Mouse (Mus musculus) gonadal fat pad, adult 2 months (tissue): ENCODE results near the gene Lpp. TPM values are rescaled to one million over a fixed set of nuclear protein-coding genes. Genes with fewer than 3 reads are reported as not detected.

ENCODE experiments used
- DNase-seq: peaks from one replicate; pipeline ENCODE4 v3.0.0-alpha.2; 2012; ENCODE audit warnings: low read depth
- polyA plus RNA-seq: library from polyadenylated mRNA; depleted of rRNA; stranded (reverse); fragments of >200 nt; gene quantifications from 2 replicates; pipeline ENCODE4 v1.2.3, GENCODE M21; 2012

Lpp gene
- polyA plus RNA-seq, 1 experiment = 16.0 TPM

GRCm38 (mm10) chr16:24559811-24560210 is 166.5 kb downstream of the Lpp start:
- DNase-seq = no peak

GRCm38 (mm10) chr16:24560998-24561397 is 167.7 kb downstream of the Lpp start:
- no peak for DNase-seq

- no peak for DNase-seq
These were observed 168.3 kb downstream of the Lpp start for GRCm38 (mm10) chr16:24561602-24562001.

GRCm38 (mm10) chr16:24565311-24565710 is 172.0 kb downstream of the Lpp start:
- no peak for DNase-seq

GRCm38 (mm10) chr16:24566277-24566676 is 173.0 kb downstream of the Lpp start:
- no peak for DNase-seq

- DNase-seq = no peak
These were observed 174.3 kb downstream of the Lpp start for GRCm38 (mm10) chr16:24567562-24567961.

- DNase-seq = no peak
These were observed 174.8 kb downstream of the Lpp start for GRCm38 (mm10) chr16:24568061-24568460.

- DNase-seq = no peak
These were observed 176.4 kb downstream of the Lpp start for GRCm38 (mm10) chr16:24569681-24570080.

- no peak for DNase-seq
These were observed 183.7 kb downstream of the Lpp start for GRCm38 (mm10) chr16:24576999-24577398.

GRCm38 (mm10) chr16:24577798-24578197 is 184.5 kb downstream of the Lpp start:
- DNase-seq = no peak

GRCm38 (mm10) chr16:24582847-24583246 is 189.5 kb downstream of the Lpp start:
- DNase-seq = no peak

GRCm38 (mm10) chr16:24593535-24593934 is 200.2 kb downstream of the Lpp start:
- DNase-seq = no peak

GRCm38 (mm10) chr16:24594508-24594907 is 201.2 kb downstream of the Lpp start:
- DNase-seq = no peak

- DNase-seq = no peak
These were observed 202.2 kb downstream of the Lpp start for GRCm38 (mm10) chr16:24595493-24595892.

GRCm38 (mm10) chr16:24598567-24598966 is 205.3 kb downstream of the Lpp start:
- no peak for DNase-seq

GRCm38 (mm10) chr16:24599766-24600165 is 206.5 kb downstream of the Lpp start:
- DNase-seq = no peak

- DNase-seq = no peak
These were observed 207.1 kb downstream of the Lpp start for GRCm38 (mm10) chr16:24600260-24600948.

- DNase-seq = no peak
These were observed 210.0 kb downstream of the Lpp start for GRCm38 (mm10) chr16:24603342-24603741.

- DNase-seq = no peak
These were observed 214.7 kb downstream of the Lpp start for GRCm38 (mm10) chr16:24607896-24608457.

GRCm38 (mm10) chr16:24619458-24619857 is 226.2 kb downstream of the Lpp start:
- no peak for DNase-seq

- DNase-seq = no peak
These were observed 226.7 kb downstream of the Lpp start for GRCm38 (mm10) chr16:24620021-24620420.

- DNase-seq = no peak
These were observed 229.2 kb downstream of the Lpp start for GRCm38 (mm10) chr16:24622226-24623194.

GRCm38 (mm10) chr16:24624335-24624734 is 231.0 kb downstream of the Lpp start:
- DNase-seq = no peak
